Mouse (Mus musculus) kidney, adult 2 months (tissue): ENCODE results near the gene Hdac5.

Experiments
- CTCF ChIP-seq: fragments of 200-500 bp; conservative IDR thresholded peaks from 2 replicates; pipeline ENCODE4 v1.5.1; 2011; ENCODE audit warnings: low read depth, mild to moderate bottlenecking, control low read depth, low read length, moderate library complexity, mixed read lengths; ENCODE audit not compliant: insufficient read depth, insufficient read length
- POLR2A ChIP-seq: fragments of 200-500 bp; IDR thresholded peaks from one replicate; pipeline ENCODE4 v1.6.1; 2011; ENCODE audit warnings: low read depth, low read length, control low read depth

DNA sequence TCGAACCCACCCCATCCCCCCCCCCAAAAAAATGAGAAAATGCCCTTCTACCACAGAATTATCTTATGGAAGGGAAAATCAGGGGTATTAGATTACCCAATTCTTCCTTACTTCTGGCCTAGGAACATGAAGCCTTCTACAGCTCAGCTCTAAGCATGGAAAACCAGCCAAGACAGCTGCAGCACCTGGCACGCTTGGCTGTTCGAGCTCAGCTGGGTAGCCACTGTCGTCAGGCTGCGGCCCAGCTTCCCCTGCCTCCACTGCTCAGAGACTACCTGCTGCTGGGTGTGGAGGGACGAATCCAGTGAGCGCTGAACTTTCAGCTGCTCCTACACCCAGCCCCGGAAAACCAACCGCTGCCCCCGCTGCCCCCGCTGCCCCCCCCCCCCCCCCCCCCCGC, 47.8 kb upstream of the Hdac5 start:
- no peak for TF ChIP-seq POLR2A
- TF ChIP-seq CTCF = no peak
